Mouse (Mus musculus): Measurements from ENCODE around the gene Gm49387.

GRCm38 (mm10) chr14:31515895-31516294 is 124.8 kb downstream of the Gm49387 start:
- TF ChIP-seq CTCF (IDR thresholded peaks at IDR 0.05; ENCODE audit: borderline replicate concordance, insufficient read depth, low read length) (no peak), POLR2A (IDR thresholded peaks at IDR 0.05; ENCODE audit: low read depth, low read length) (no peak)
